Comparison of ENCODE assay signal across 25 mouse cellular contexts in the genomic region with DNA sequence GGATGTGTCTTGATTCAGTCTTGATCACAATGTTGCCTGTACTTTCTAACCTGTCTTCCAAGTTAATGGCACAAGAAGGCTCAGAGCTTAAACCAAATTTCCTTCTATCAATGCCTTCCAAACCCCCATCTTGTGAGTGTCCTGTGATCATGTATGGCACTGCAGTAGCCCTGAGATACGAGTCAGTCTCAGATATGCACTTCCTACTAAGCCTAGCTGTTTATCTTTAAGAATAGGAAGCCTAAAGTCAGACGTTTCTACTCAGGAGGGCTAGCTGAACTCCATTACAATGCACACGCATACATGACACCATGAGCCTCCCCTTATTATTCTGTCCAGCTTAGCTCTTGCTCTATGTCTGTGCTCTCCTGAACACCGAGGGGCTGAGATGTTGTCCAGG.
DNase-seq lines count a peak whose midpoint lies in the region; ATAC-seq and TF ChIP-seq lines count a peak whose summit lies in the region.
"Had no signal": no experiment of that assay in that cellular context is flagged by ENCODE, and none has a peak within 500 bp of the region (broad histone marks: within the 10 kb centered on the region; RNA-seq: fewer than 3 reads in every experiment).

No protein-coding gene starts in this region.

- no peak overlapping the region for H3K4me2 ChIP-seq in heart, embryonic 15.5 days
- no peak overlapping the region for H3K4me2 ChIP-seq in liver, embryonic 12.5 days
- H3K4me2 ChIP-seq: embryonic facial prominence, embryonic 13.5 days; forebrain, embryonic 12.5 days; limb, embryonic 12.5 days; midbrain, embryonic 15.5 days; neural tube, embryonic 12.5 days had no signal

- no peak for TF ChIP-seq CTCF in gastrocnemius, adult 2 months (IDR thresholded peaks at IDR 0.05)
- no peak for TF ChIP-seq CTCF in heart, adult 2 months (IDR thresholded peaks at IDR 0.05)
- no peak for TF ChIP-seq CTCF in ES-Bruce4 (IDR thresholded peaks at IDR 0.05; ENCODE audit: low read depth, low read length)
- TF ChIP-seq CTCF in left cerebral cortex, adult 2 months (IDR thresholded peaks at IDR 0.05) = no peak

- H3K36me3 ChIP-seq in heart, embryonic 15.5 days = no peaks in the 10 kb centered on the region
- H3K36me3 ChIP-seq in heart, adult 2 months (ENCODE audit: control insufficient read depth, insufficient read depth, low read length) = 0 out of 2 replicates have a peak, but pooled peaks cover 3% of the 10 kb centered on the region
- H3K36me3 ChIP-seq in ES-Bruce4 (ENCODE audit: control insufficient read depth, insufficient read depth, low read length, poor library complexity, severe bottlenecking) = no peaks in the 10 kb centered on the region
- no peaks in the 10 kb centered on the region for H3K36me3 ChIP-seq in liver, embryonic 12.5 days
- H3K36me3 ChIP-seq: embryonic facial prominence, embryonic 13.5 days; forebrain, embryonic 12.5 days; hindbrain, embryonic 10.5 days; limb, embryonic 12.5 days; midbrain, embryonic 15.5 days; neural tube, embryonic 12.5 days had no signal

- 50% methylated on average over 4 of the region's 4 CpGs for WGBS in heart, embryonic 15.5 days
- 49% methylated on average over 4 of the region's 4 CpGs for WGBS in heart, adult 2 months
- 16% methylated on average over 4 of the region's 4 CpGs for WGBS in liver, embryonic 12.5 days (ENCODE audit: insufficient replicate concordance)

- TF ChIP-seq POLR2A in heart, adult 2 months (IDR thresholded peaks at IDR 0.05; ENCODE audit: insufficient read depth, low read depth, low read length) = no peak
- TF ChIP-seq POLR2A in ES-Bruce4 (IDR thresholded peaks at IDR 0.05; ENCODE audit: insufficient read depth, low read length) = no peak

- no peak for ATAC-seq in heart, embryonic 15.5 days (replicated peaks; ENCODE audit: insufficient number of reproducible peaks, insufficient read depth, low FRiP score, low read depth)
- no peak for ATAC-seq in liver, embryonic 12.5 days
- ATAC-seq: hindbrain, embryonic 16.5 days; midbrain, embryonic 15.5 days; Patski had no signal

- H3K4me1 ChIP-seq in heart, embryonic 15.5 days (replicated peaks) = 0 out of 2 replicates have a peak, but pooled peaks cover 7% of the 10 kb centered on the region
- H3K4me1 ChIP-seq in heart, adult 2 months (ENCODE audit: control insufficient read depth, insufficient read depth, low read length) = peaks cover 13% of the 10 kb centered on the region
- H3K4me1 ChIP-seq in ES-Bruce4 (ENCODE audit: control insufficient read depth, insufficient read depth, low read length) = peaks cover 19% of the 10 kb centered on the region
- H3K4me1 ChIP-seq in liver, embryonic 12.5 days = peaks cover 21% of the 10 kb centered on the region

- peak overlapping the region; percentile 31; the same call in 1 of the 2 replicates for H3K27ac ChIP-seq in gastrocnemius, adult 2 months
- peak overlapping the region; percentile 42; the same call in 1 of the 2 replicates for H3K27ac ChIP-seq in heart, embryonic 15.5 days
- no peak overlapping the region for H3K27ac ChIP-seq in heart, adult 2 months
- H3K27ac ChIP-seq in ES-Bruce4 (ENCODE audit: insufficient read depth, low read length) = peak overlapping the region; percentile 93
- 0 out of 2 replicates have a peak overlapping the region, but pooled peaks have one; percentile 5 for H3K27ac ChIP-seq in liver, embryonic 12.5 days
- no peak overlapping the region for H3K27ac ChIP-seq in left cerebral cortex, adult 2 months
- H3K27ac ChIP-seq: embryonic facial prominence, embryonic 13.5 days; forebrain, embryonic 12.5 days; hindbrain, embryonic 10.5 days; layer of hippocampus, adult 2 months; midbrain, embryonic 15.5 days; neural tube, embryonic 12.5 days had no signal

- TF ChIP-seq EP300 in heart, adult 2 months (IDR thresholded peaks at IDR 0.05; ENCODE audit: insufficient read depth, low read depth, low read length) = no peak
- TF ChIP-seq EP300 in ES-Bruce4 (IDR thresholded peaks at IDR 0.05; ENCODE audit: insufficient read depth, low read depth, low read length) = no peak

- no peaks in the 10 kb centered on the region for H3K79me2 ChIP-seq in heart, adult 2 months (replicated peaks; ENCODE audit: control insufficient read depth, insufficient read depth, low read length)

- no peaks in the 10 kb centered on the region for H3K27me3 ChIP-seq in heart, embryonic 15.5 days
- no peaks in the 10 kb centered on the region for H3K27me3 ChIP-seq in heart, adult 2 months (ENCODE audit: control insufficient read depth, insufficient read depth, low read length)
- H3K27me3 ChIP-seq in ES-Bruce4 (ENCODE audit: control insufficient read depth, insufficient read depth, low read length, poor library complexity, severe bottlenecking) = no peaks in the 10 kb centered on the region
- no peaks in the 10 kb centered on the region for H3K27me3 ChIP-seq in liver, embryonic 12.5 days (replicated peaks)
- H3K27me3 ChIP-seq: limb, embryonic 12.5 days; midbrain, embryonic 15.5 days; neural tube, embryonic 12.5 days; Patski had no signal

- H3K9me3 ChIP-seq in heart, embryonic 15.5 days (replicated peaks) = no peaks in the 10 kb centered on the region
- H3K9me3 ChIP-seq in ES-Bruce4 (replicated peaks; ENCODE audit: control insufficient read depth, insufficient read depth, low read length, poor library complexity, severe bottlenecking) = no peaks in the 10 kb centered on the region
- no peaks in the 10 kb centered on the region for H3K9me3 ChIP-seq in liver, embryonic 12.5 days (replicated peaks)
- H3K9me3 ChIP-seq: embryonic facial prominence, embryonic 13.5 days; forebrain, embryonic 12.5 days; hindbrain, embryonic 10.5 days; limb, embryonic 12.5 days; midbrain, embryonic 15.5 days; neural tube, embryonic 12.5 days had no signal

- no peak overlapping the region for H3K4me3 ChIP-seq in gastrocnemius, adult 2 months
- no peak overlapping the region for H3K4me3 ChIP-seq in heart, embryonic 15.5 days
- H3K4me3 ChIP-seq in heart, adult 2 months = no peak overlapping the region
- no peak overlapping the region for H3K4me3 ChIP-seq in ES-Bruce4 (ENCODE audit: low read depth, low read length)
- no peak overlapping the region for H3K4me3 ChIP-seq in liver, embryonic 12.5 days
- no peak overlapping the region for H3K4me3 ChIP-seq in left cerebral cortex, adult 2 months
- H3K4me3 ChIP-seq: embryonic facial prominence, embryonic 13.5 days; erythroblast, embryonic 14.5 days; forebrain, embryonic 12.5 days; hindbrain, embryonic 10.5 days; layer of hippocampus, adult 2 months; limb, embryonic 12.5 days; midbrain, embryonic 15.5 days; neural tube, embryonic 12.5 days had no signal

- no peak overlapping the region for H3K9ac ChIP-seq in heart, embryonic 15.5 days
- H3K9ac ChIP-seq in heart, adult 2 months (ENCODE audit: low read depth, low read length) = no peak overlapping the region
- H3K9ac ChIP-seq in ES-Bruce4 (ENCODE audit: low read depth, poor library complexity, severe bottlenecking) = no peak overlapping the region
- H3K9ac ChIP-seq in liver, embryonic 12.5 days = no peak overlapping the region
- H3K9ac ChIP-seq: embryonic facial prominence, embryonic 13.5 days; forebrain, embryonic 12.5 days; limb, embryonic 12.5 days; midbrain, embryonic 15.5 days; neural tube, embryonic 12.5 days had no signal

- intact Hi-C loops in gastrocnemius, adult 2 months (cut with DNase I) = no loop called here
- intact Hi-C loops in heart, adult 2 months (cut with DNase I) = loop anchor here (5.0 kb wide), 1 partner anchor 344 kb away; the partner anchor contains the start of genes Amigo2 and Pced1b
- intact Hi-C loops in left cerebral cortex, adult 2 months (cut with DNase I) = no loop called here

- DNase-seq in gastrocnemius, adult 2 months = no peak
- no peak for DNase-seq in gastrocnemius, postnatal 25 days
- no peak for DNase-seq in heart, adult 2 months
- no peak for DNase-seq in cerebellum, postnatal 14 days
- DNase-seq in left cerebral cortex, adult 2 months (ENCODE audit: extremely low spot score in 1 of 2, low spot score in 2 of 2) = no peak
- DNase-seq: adrenal gland, adult 8-10 months; cerebellum, adult 18-20 months; cerebellum, postnatal 25 days; embryo, embryonic 11 days; right cerebral cortex, postnatal 25 days; spleen, adult 18-20 months; thymus, postnatal 25 days had no signal

Comparison
In these comparisons a context has a peak if more than half of its experiments do, and no peak if none do; other contexts are left out.
1. H3K27ac ChIP-seq: peak in gastrocnemius, adult 2 months (single experiment), heart, embryonic 15.5 days (single experiment), ES-Bruce4 (single experiment) and liver, embryonic 12.5 days (single experiment); none in heart, adult 2 months (single experiment) and left cerebral cortex, adult 2 months (single experiment).